Mouse (Mus musculus) frontal cortex, postnatal 10 days (tissue): ENCODE measurements at regions not wholly inside any gene's neighbourhood (a gene's known extent, or its start where the extent isn't known, plus 50 kb on each side); places are given as distances from the start of the nearest gene placed in this dataset.

Source experiments
- DNase-seq, 2 experiments: peaks; one replicate each; pipeline ENCODE4 v3.0.0; 2022; ENCODE audit warnings: low spot score in 2 of 2, mixed read lengths in 1 of 2

- DNase-seq, result no peak
Measured at GRCm38 (mm10) chr12:68683897-68684296, 475.1 kb downstream of the Rps29 start.

GRCm38 (mm10) chr12:68683176-68683575, 475.8 kb downstream of the Rps29 start:
- DNase-seq, result no peak

- DNase-seq, result no peak
Measured at GRCm38 (mm10) chr12:68680668-68681067, 478.3 kb downstream of the Rps29 start.

- no peak for DNase-seq
Measured at GRCm38 (mm10) chr12:68676096-68676775, 482.8 kb downstream of the Rps29 start.

GRCm38 (mm10) chr12:68672011-68672410, 487.0 kb downstream of the Rps29 start:
- no peak for DNase-seq

DNA sequence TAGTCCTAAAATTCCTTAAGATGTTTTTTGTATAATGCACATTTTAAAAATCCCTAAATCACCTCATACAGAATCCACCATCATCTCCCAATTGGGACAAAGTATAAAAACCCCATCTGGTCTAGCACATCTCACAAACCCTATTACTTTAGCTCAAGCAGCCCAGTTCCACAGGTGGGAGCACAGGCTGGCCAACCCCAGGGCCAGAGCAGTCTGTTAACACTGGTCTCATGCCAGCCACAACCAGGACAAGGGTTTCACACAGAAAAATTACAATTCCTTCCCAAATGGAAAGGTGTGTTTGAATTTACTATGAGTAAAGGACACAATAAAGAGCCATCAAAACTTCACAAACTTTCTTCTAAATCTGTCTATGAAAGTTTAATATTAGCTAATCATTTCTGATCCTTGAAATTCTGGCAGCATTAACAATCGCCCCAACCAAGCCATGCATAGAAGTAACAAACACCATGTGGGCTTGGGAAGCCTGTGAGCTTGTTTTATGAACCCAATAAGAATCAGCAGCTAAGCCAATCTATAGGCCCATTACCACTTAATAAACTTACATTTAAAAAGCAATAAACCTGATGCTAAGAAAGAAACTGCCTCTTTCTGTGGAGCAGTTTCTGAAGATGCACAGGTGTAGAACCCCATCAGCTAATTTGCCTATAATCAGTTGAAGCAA, 512.9 kb downstream of the Rps29 start:
- no peak for DNase-seq

- DNase-seq, result no peak
Measured at GRCm38 (mm10) chr12:68643671-68644070, 515.3 kb downstream of the Rps29 start.

DNA sequence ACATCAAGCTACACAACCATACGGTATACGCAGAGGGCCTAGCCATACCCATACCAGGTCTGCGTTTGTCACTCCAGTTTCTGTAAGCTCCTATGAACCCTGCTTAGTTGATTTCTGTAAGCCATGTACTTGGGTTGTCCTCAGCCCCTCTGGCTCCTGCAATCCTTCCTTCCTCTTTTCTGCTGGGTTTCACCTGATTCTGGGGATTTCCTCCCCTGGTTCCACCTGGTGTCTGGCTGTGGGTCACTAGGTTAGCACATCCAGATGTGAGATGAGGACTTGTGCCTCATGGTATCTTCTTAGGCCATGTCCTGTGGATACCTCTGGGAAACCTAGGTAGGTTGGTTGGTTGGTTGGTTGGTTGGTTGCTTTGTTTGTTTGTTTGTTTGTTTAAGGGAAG, 526.5 kb downstream of the Rps29 start:
- no peak for DNase-seq

- DNase-seq, result no peak
Measured at GRCm38 (mm10) chr12:68618337-68618736, 540.6 kb downstream of the Rps29 start.

- no peak for DNase-seq
Measured at GRCm38 (mm10) chr12:68605417-68606000, 553.5 kb downstream of the Rps29 start.

DNA sequence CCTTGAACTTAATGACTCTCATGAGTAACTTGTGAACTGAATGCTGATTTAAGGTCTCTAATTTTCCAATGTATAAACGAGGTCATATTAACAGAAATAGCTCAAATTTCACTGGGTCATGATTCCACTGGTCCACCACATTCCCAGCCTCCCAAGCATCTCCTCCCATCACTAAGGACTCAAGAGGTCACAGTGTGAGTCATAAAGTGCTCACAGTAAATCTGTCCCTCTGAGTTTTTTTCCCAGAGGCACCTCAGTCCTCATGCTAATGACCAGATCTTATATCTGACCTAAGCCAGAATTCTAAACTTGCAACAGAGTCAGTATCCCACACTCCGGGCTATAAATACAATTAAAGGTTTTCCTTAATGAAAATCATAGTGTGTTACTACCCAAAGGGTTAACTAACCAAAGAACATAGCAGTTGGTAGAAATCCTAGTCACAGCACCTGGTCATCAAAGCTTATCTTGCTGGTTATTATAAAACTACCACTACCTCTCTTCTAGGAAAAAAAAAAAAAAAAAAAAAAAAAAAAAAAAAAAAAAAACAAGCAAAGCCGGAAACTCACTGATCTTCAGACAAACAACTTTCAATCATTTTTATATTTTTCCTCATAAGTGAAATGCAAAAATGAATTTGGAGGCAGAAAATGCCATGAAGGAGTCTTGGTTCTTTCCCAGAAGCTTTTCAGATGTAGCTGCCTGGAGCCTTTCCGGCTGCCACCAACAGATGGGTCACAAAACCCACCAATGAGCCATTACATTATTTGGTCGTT, 554.3 kb downstream of the Rps29 start:
- DNase-seq, result no peak

DNA sequence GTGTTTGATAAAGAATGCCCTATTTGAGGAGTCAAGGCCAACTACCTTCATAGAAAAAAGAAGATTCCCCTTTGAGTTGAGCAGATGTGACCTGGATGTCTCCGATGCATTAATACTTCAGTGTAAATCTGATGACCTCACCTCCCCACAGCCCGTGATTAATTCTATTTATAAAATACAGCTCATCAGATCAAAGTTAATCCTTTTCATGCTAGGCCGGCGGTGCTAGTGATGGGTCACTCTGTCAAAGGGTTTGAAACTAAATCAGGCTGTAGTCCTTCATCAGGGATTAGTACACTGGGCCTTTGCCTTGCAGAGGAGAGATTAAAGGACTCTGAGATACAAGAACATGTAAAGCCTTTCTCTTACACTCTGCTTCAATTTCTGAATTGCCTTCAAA, 556.3 kb downstream of the Rps29 start:
- DNase-seq, result no peak

DNA sequence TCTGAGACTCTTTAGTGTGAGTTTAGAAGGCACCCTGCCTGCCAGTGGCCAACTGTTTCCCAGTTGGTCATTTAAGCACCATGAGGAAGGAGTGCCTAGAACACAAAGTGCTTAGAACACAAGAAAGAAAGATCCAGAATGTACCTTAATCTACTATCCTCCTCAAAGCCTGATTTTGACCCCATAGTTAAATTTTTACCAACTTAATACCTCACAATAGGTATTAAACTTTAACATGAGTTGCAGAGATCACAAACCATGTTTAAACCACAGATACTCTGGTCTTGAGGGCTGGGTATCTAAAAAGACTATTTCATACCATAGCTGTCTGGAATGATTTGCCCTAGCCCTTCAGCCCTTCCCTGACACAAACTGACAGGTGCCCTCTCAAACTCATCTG, 557.6 kb downstream of the Rps29 start:
- no peak for DNase-seq

- DNase-seq, result no peak
Measured at GRCm38 (mm10) chr12:68599681-68600596, 559.0 kb downstream of the Rps29 start.

- DNase-seq, result no peak
Measured at GRCm38 (mm10) chr12:68599016-68599616, 559.9 kb downstream of the Rps29 start.

DNA sequence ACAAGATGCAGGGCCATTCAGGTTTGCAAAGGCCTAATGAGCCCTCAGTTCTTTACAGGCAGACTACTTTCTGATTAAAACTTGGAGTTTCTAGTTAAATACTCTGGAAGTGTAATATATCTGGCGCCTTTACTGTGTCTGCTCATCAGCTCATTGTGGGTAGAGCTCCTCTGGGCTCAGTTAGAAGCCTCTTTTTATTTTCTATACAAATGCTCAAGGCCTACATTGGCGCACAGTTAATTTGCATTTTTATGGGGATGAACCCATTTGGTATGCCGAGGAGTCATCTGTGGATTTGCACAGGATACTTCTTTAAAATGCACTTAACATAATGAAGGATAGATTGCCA, 573.5 kb downstream of the Rps29 start:
- no peak for DNase-seq

DNA sequence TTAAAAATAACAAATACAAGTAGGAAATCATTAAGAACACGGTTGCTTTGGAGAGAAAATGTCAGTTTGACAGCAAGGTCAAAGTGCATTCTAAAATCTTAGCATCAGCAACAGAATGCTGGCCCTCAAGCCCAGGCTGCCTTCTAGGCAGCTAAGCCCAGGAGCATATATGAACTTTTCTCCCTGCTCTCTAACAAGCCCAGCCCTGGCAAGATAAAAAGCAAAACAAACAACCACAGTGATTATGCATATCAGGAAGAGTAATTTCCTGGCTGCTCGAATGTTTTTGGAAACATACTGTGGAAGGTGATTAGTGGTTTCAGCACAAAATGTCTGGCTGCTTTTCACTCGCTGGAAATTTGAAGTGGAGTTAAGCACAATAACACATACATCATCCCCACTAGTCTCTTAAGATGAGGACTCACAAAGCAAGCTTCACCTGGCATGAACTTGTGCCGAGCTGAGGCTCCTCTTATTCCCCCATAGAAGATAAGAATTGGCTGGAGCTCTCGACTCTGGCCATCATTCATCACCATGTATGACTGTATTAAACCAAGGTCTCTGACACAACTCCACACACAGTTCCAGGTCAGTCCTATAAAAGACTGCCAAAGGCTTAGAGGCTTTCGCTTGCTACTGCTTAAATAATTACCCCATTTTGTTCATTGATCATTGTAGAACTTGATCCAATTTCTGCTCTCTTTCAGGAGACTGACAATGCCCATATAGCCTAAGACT, 574.0 kb downstream of the Rps29 start:
- no peak for DNase-seq

- no peak for DNase-seq
Measured at GRCm38 (mm10) chr12:68579909-68580308, 579.1 kb downstream of the Rps29 start.

- DNase-seq, result no peak
Measured at GRCm38 (mm10) chr12:68577453-68577852, 581.5 kb downstream of the Rps29 start.

DNA sequence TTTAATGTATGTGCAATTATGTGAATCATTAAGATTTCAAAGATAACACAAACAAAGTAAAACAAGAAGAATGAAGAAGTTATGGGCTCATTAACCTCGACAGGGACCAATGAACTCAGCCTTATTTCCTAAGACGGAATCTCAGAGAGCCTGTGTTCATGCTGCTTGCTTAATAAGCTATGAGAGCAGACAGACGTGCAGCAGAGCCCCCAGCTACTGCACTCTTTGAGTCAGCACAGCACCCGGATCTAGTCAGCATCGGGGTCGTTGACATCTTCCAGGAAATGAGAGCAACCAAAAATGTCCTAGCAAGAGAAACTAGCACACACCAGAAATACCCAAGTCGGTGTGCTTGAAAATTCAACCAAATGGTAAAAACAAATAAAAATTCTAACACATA, 582.1 kb downstream of the Rps29 start:
- DNase-seq, result no peak
